ENCODE assay signal across 8 mouse cellular contexts in the genomic region with DNA sequence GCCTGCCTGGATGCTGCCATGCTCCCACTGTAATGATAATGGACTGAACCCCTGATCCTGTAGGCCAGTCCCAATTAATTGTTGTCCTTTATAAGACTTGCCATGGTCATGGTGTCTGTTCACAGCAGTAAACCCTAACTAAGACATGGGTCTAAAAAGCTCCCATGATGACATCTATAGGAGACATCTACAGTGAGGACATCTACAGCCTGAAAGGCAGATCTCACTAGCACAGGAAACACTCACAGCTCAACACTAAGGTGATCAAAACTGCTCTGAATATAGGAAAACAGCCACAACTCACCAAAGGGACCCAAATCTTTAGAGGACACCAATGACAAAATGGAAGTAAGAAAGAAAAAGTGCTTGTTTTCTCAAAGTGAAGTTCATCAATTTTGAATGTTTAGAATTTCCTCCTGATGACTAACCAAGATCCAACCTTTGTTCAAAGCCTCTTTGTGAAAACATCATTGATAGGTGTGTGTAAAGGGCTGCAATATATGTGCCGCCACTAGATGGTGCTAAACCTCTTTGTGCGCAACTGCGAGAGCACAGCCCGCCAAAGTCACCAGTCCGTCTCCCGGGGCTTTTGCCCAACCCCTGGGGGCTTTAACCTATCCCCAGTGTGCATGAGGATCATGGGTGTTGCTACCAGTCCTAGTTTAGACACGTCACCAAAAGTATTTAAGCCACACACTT. TPM values are rescaled to one million over a fixed set of nuclear protein-coding genes. Genes with fewer than 3 reads are reported as not detected.
A peak's percentile ranks its signal among the peaks of the same experiment; 100 is the strongest.
DNase-seq lines count a peak whose midpoint lies in the region; ATAC-seq and TF ChIP-seq lines count a peak whose summit lies in the region.
"Not testable (repeated sequence)": the region's sequence is repeated elsewhere in the genome, so short reads cannot be mapped to it uniquely, and the experiment has no call there.

No protein-coding gene starts in this region.

- not testable (repeated sequence) for TF ChIP-seq POLR2A in brain, embryonic 14.5 days (IDR thresholded peaks at IDR 0.05; ENCODE audit: borderline replicate concordance, extremely low read depth, insufficient read depth, insufficient read length, poor library complexity, severe bottlenecking); myocyte (IDR thresholded peaks at IDR 0.05; ENCODE audit: insufficient read length, low read depth)

- H3K4me1 ChIP-seq in forebrain, embryonic 13.5 days; liver, embryonic 12.5 days: not testable (repeated sequence)

- H3K9ac ChIP-seq in forebrain, embryonic 13.5 days = not testable (repeated sequence)
- H3K9ac ChIP-seq in liver, embryonic 12.5 days = 0 out of 2 replicates have a peak overlapping the region, but pooled peaks have one; percentile 25

- not testable (repeated sequence) for H3K36me3 ChIP-seq in forebrain, embryonic 13.5 days (ENCODE audit: poor library complexity, severe bottlenecking); liver, embryonic 12.5 days; myocyte (ENCODE audit: control insufficient read depth, insufficient read depth)

- peaks cover 33% of the 10 kb centered on the region for H3K79me2 ChIP-seq in myocyte (ENCODE audit: control insufficient read depth, insufficient read depth)

- not testable (repeated sequence) for H3K27me3 ChIP-seq in forebrain, embryonic 13.5 days; liver, embryonic 12.5 days (replicated peaks); myocyte (ENCODE audit: control insufficient read depth, insufficient read depth, insufficient read length)

- not testable (repeated sequence) for H3K9me3 ChIP-seq in forebrain, embryonic 13.5 days (replicated peaks); liver, embryonic 12.5 days (replicated peaks)

- peak; percentile 40; the same call in 1 of the 2 replicates for TF ChIP-seq CTCF in brain, embryonic 14.5 days (IDR thresholded peaks at IDR 0.05; ENCODE audit: borderline replicate concordance, extremely low read depth, insufficient read depth, insufficient read length)

- peak overlapping the region; percentile 49 for H3K4me2 ChIP-seq in forebrain, embryonic 13.5 days
- peak overlapping the region; percentile 63 for H3K4me2 ChIP-seq in liver, embryonic 12.5 days
- peak overlapping the region; percentile 85 for H3K4me2 ChIP-seq in myocyte (ENCODE audit: low read depth)

- ATAC-seq in forebrain, embryonic 13.5 days = peak; percentile 70; the same call in 1 of the 2 replicates
- ATAC-seq in liver, embryonic 12.5 days = not testable (repeated sequence)

- H3K4me3 ChIP-seq in forebrain, embryonic 13.5 days = peak overlapping the region; percentile 13
- H3K4me3 ChIP-seq in liver, embryonic 12.5 days = peak overlapping the region; percentile 28
- H3K4me3 ChIP-seq in myocyte = peak overlapping the region; percentile 33

- not testable (repeated sequence) for H3ac ChIP-seq in myocyte (ENCODE audit: control insufficient read depth, insufficient read length)

- intact Hi-C loops in heart, postnatal 10 days (cut with DNase I) = loop anchor here (1.0 kb wide), 1 partner anchor 130 kb away; no protein-coding TSS in a partner anchor

- DNase-seq in CD4-positive helper T cell, adult 2 months (ENCODE audit: low read depth, low spot score) = peak; percentile 47
- DNase-seq in brain, embryonic 14.5 days (ENCODE audit: low read depth) = peak; percentile 32
- peak; percentile 68 to 78 for DNase-seq in heart, postnatal 10 days
- peak; percentile 64 to 79 for DNase-seq in kidney, postnatal 25 days
- peak; percentile 59 to 76 for DNase-seq in spleen, postnatal 4 days (ENCODE audit: low spot score in 2 of 2)

- under 1% methylated on average over 7 of the region's 7 CpGs for WGBS in forebrain, embryonic 13.5 days
- under 1% methylated on average over 7 of the region's 7 CpGs for WGBS in liver, embryonic 12.5 days (ENCODE audit: insufficient replicate concordance)

- H3K27ac ChIP-seq in forebrain, embryonic 13.5 days; liver, embryonic 12.5 days: not testable (repeated sequence)

RNA-seq across cellular contexts. Expression of a gene that starts 3.6 kb away (rescaled TPM):
- 0.81 and 1.2 TPM in 2 replicates for polyA plus RNA-seq in brain, embryonic 14.5 days (2012; rRNA removed)
- polyA plus RNA-seq in forebrain, embryonic 13.5 days (2015; fragmentation: Nextera tagmentation; extraction: Ambion mirVana) = 0.62 and 0.71 TPM in 2 replicates
- 10 to 100 TPM; 23.1 to 24.1 TPM for total RNA-seq in heart, postnatal 10 days (2021)
- 1.6 and 2.9 TPM in 2 replicates for polyA plus RNA-seq in liver, embryonic 12.5 days (2016; fragmentation: Nextera tagmentation; extraction: Ambion mirVana)
- 9.8 TPM for polyA plus RNA-seq in myocyte (2012; fragmentation: generic; extraction: Trizol)
